Mouse (Mus musculus): ENCODE results near the gene Gm19668.

DNA sequence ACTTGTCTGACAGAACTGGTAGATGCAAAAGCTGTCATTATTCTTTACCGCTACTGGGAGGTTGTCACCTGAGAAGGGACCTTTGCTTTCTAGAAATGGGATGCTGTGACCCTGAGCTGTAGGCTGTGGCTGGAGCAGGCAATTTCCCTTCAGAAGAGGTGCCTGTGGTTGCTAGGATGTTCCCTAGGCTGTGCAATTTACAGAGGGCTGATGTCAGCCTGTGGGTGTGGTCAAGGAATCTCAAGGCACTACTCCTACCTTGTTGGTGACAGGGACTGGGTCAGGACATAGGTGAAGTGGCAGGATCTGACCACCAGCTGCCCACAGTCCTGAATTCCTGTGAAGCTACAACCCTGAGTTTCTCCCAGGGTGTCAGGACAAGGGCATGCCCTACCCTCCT, 29.2 kb downstream of the Gm19668 start:
- TF ChIP-seq CTCF (IDR thresholded peaks at IDR 0.05) (no peak), POLR2A (IDR thresholded peaks at IDR 0.05; ENCODE audit: insufficient read depth, low read depth, low read length) (no peak)
